Mouse (Mus musculus): ENCODE results near the gene Rnf115. TPM values are rescaled to one million over a fixed set of nuclear protein-coding genes. Genes with fewer than 3 reads are reported as not detected.
A peak's percentile ranks its signal among the peaks of the same experiment; 100 is the strongest.

The Rnf115 gene
- polyA plus RNA-seq, 2 experiments = 27.1 to 46.4 TPM

- no peaks in the 10 kb centered on the region for H3K36me3 ChIP-seq (ENCODE audit: control insufficient read depth, insufficient read depth, low read length)
- DNase-seq (ENCODE audit: low spot score) (no peak), ATAC-seq (ENCODE audit: low FRiP score, low read depth) (no peak)
- H3K9ac ChIP-seq (ENCODE audit: low read depth, low read length, severe bottlenecking) = no peak overlapping the region
- H3K4me2 ChIP-seq (replicated peaks; ENCODE audit: low read depth, low read length, severe bottlenecking) = no peak overlapping the region
- no peaks in the 10 kb centered on the region for H3K27me3 ChIP-seq (ENCODE audit: control insufficient read depth, insufficient read depth, low read length)
- H3K4me3 ChIP-seq (replicated peaks; ENCODE audit: low read length) = no peak overlapping the region
- 69% methylated on average over 1 of the region's 1 CpGs for WGBS
- no peak for TF ChIP-seq POLR2A (IDR thresholded peaks at IDR 0.05; ENCODE audit: borderline replicate concordance, extremely low read depth, insufficient read depth, insufficient read length)
- no peaks in the 10 kb centered on the region for H3K9me3 ChIP-seq (ENCODE audit: control insufficient read depth, low read length)
- no peaks in the 10 kb centered on the region for H3K4me1 ChIP-seq (ENCODE audit: control insufficient read depth, insufficient read depth, low read length)
- no peak overlapping the region for H3K27ac ChIP-seq (replicated peaks; ENCODE audit: low read depth, low read length)
Observed at GRCm38 (mm10) chr3:96802214-96802613, 74.8 kb downstream of the Rnf115 start.

- Histone ChIP-seq H3K4me1 (ENCODE audit: control insufficient read depth, insufficient read depth, low read length) (peaks cover 6% of the 10 kb centered on the region), H3K9ac (ENCODE audit: low read depth, low read length, severe bottlenecking) (no peak overlapping the region), H3K36me3 (ENCODE audit: control insufficient read depth, insufficient read depth, low read length) (no peaks in the 10 kb centered on the region), H3K4me3 (replicated peaks; ENCODE audit: low read length) (no peak overlapping the region), H3K9me3 (ENCODE audit: control insufficient read depth, low read length) (no peaks in the 10 kb centered on the region), H3K27me3 (ENCODE audit: control insufficient read depth, insufficient read depth, low read length) (no peaks in the 10 kb centered on the region), H3K4me2 (replicated peaks; ENCODE audit: low read depth, low read length, severe bottlenecking) (no peak overlapping the region), H3K27ac (replicated peaks; ENCODE audit: low read depth, low read length) (no peak overlapping the region)
- TF ChIP-seq POLR2A (IDR thresholded peaks at IDR 0.05; ENCODE audit: borderline replicate concordance, extremely low read depth, insufficient read depth, insufficient read length) = no peak
- WGBS = 81% methylated on average over 3 of the region's 3 CpGs
- ATAC-seq (ENCODE audit: low FRiP score, low read depth) (no peak), DNase-seq (ENCODE audit: low spot score) (no peak)
Observed at GRCm38 (mm10) chr3:96808136-96808535, 80.7 kb downstream of the Rnf115 start.

GRCm38 (mm10) chr3:96808651-96809050 is 81.2 kb downstream of the Rnf115 start:
- DNase-seq (ENCODE audit: low spot score) (no peak), ATAC-seq (ENCODE audit: low FRiP score, low read depth) (no peak)
- no peak overlapping the region for H3K4me2 ChIP-seq (replicated peaks; ENCODE audit: low read depth, low read length, severe bottlenecking)
- 63% methylated on average over 3 of the region's 3 CpGs for WGBS
- no peaks in the 10 kb centered on the region for H3K27me3 ChIP-seq (ENCODE audit: control insufficient read depth, insufficient read depth, low read length)
- no peak overlapping the region for H3K27ac ChIP-seq (replicated peaks; ENCODE audit: low read depth, low read length)
- H3K4me3 ChIP-seq (replicated peaks; ENCODE audit: low read length) = no peak overlapping the region
- H3K36me3 ChIP-seq (ENCODE audit: control insufficient read depth, insufficient read depth, low read length) = no peaks in the 10 kb centered on the region
- TF ChIP-seq POLR2A (IDR thresholded peaks at IDR 0.05; ENCODE audit: borderline replicate concordance, extremely low read depth, insufficient read depth, insufficient read length) = no peak
- H3K9ac ChIP-seq (ENCODE audit: low read depth, low read length, severe bottlenecking) = no peak overlapping the region
- no peaks in the 10 kb centered on the region for H3K9me3 ChIP-seq (ENCODE audit: control insufficient read depth, low read length)
- H3K4me1 ChIP-seq (ENCODE audit: control insufficient read depth, insufficient read depth, low read length) = peaks cover 10% of the 10 kb centered on the region

GRCm38 (mm10) chr3:96811232-96811631 is 83.8 kb downstream of the Rnf115 start:
- no peak for ATAC-seq (ENCODE audit: low FRiP score, low read depth)
- Histone ChIP-seq H3K36me3 (ENCODE audit: control insufficient read depth, insufficient read depth, low read length) (no peaks in the 10 kb centered on the region), H3K9me3 (ENCODE audit: control insufficient read depth, low read length) (no peaks in the 10 kb centered on the region), H3K27me3 (ENCODE audit: control insufficient read depth, insufficient read depth, low read length) (no peaks in the 10 kb centered on the region), H3K4me2 (replicated peaks; ENCODE audit: low read depth, low read length, severe bottlenecking) (no peak overlapping the region), H3K4me1 (ENCODE audit: control insufficient read depth, insufficient read depth, low read length) (peaks cover 12% of the 10 kb centered on the region), H3K27ac (replicated peaks; ENCODE audit: low read depth, low read length) (no peak overlapping the region), H3K9ac (ENCODE audit: low read depth, low read length, severe bottlenecking) (no peak overlapping the region), H3K4me3 (replicated peaks; ENCODE audit: low read length) (no peak overlapping the region)
- WGBS = 79% methylated on average over 3 of the region's 3 CpGs
- TF ChIP-seq POLR2A (IDR thresholded peaks at IDR 0.05; ENCODE audit: borderline replicate concordance, extremely low read depth, insufficient read depth, insufficient read length) = no peak
- no peak for DNase-seq (ENCODE audit: low spot score)

- Histone ChIP-seq H3K36me3 (ENCODE audit: control insufficient read depth, insufficient read depth, low read length) (no peaks in the 10 kb centered on the region), H3K9ac (ENCODE audit: low read depth, low read length, severe bottlenecking) (no peak overlapping the region), H3K9me3 (ENCODE audit: control insufficient read depth, low read length) (no peaks in the 10 kb centered on the region), H3K27me3 (ENCODE audit: control insufficient read depth, insufficient read depth, low read length) (no peaks in the 10 kb centered on the region), H3K4me3 (replicated peaks; ENCODE audit: low read length) (no peak overlapping the region), H3K27ac (replicated peaks; ENCODE audit: low read depth, low read length) (no peak overlapping the region), H3K4me2 (replicated peaks; ENCODE audit: low read depth, low read length, severe bottlenecking) (peak overlapping the region; percentile 32), H3K4me1 (ENCODE audit: control insufficient read depth, insufficient read depth, low read length) (peaks cover 12% of the 10 kb centered on the region)
- no peak for TF ChIP-seq POLR2A (IDR thresholded peaks at IDR 0.05; ENCODE audit: borderline replicate concordance, extremely low read depth, insufficient read depth, insufficient read length)
- WGBS = 24% methylated on average over 20 of the region's 20 CpGs
- ATAC-seq (ENCODE audit: low FRiP score, low read depth) (peak; percentile 51; the same call in 1 of the 2 replicates), DNase-seq (ENCODE audit: low spot score) (peak; percentile 67)
Observed at GRCm38 (mm10) chr3:96812395-96813091, 85.1 kb downstream of the Rnf115 start.

Measured in limb, embryonic 14.5 days (tissue).